Mouse (Mus musculus): ENCODE results near the gene Samhd1. TPM values are rescaled to one million over a fixed set of nuclear protein-coding genes. Genes with fewer than 3 reads are reported as not detected.
"Not testable (repeated sequence)": the region's sequence is repeated elsewhere in the genome, so short reads cannot be mapped to it uniquely, and the experiment has no call there.

Samhd1 gene
- polyA plus RNA-seq, 1 experiment from 2014 or later, result 29.9 TPM

GRCm38 (mm10) chr2:157165312-157166224 lies 30.5 kb upstream of the Samhd1 start:
- H3K27me3 ChIP-seq (ENCODE audit: control insufficient read depth, insufficient read depth, low read length); H3K9me3 ChIP-seq (ENCODE audit: control insufficient read depth, low read length); DNase-seq (ENCODE audit: low spot score); H3K27ac ChIP-seq (ENCODE audit: low read depth, low read length); H3K36me3 ChIP-seq (ENCODE audit: control insufficient read depth, insufficient read depth, low read length); H3K9ac ChIP-seq (ENCODE audit: low read depth, low read length); H3K4me1 ChIP-seq (replicated peaks; ENCODE audit: control insufficient read depth, insufficient read depth, low read length); H3K4me2 ChIP-seq (replicated peaks; ENCODE audit: low read depth, low read length); H3K4me3 ChIP-seq (ENCODE audit: low read depth, low read length); ATAC-seq (ENCODE audit: low FRiP score): not testable (repeated sequence)

GRCm38 (mm10) chr2:157164101-157164500 lies 29.0 kb upstream of the Samhd1 start:
- Histone ChIP-seq H3K4me1 (replicated peaks; ENCODE audit: control insufficient read depth, insufficient read depth, low read length) (no peaks in the 10 kb centered on the region), H3K4me2 (replicated peaks; ENCODE audit: low read depth, low read length) (no peak overlapping the region), H3K27me3 (ENCODE audit: control insufficient read depth, insufficient read depth, low read length) (no peaks in the 10 kb centered on the region), H3K36me3 (ENCODE audit: control insufficient read depth, insufficient read depth, low read length) (peaks cover 5% of the 10 kb centered on the region; the same call in 1 of the 2 replicates), H3K4me3 (ENCODE audit: low read depth, low read length) (no peak overlapping the region), H3K27ac (ENCODE audit: low read depth, low read length) (no peak overlapping the region), H3K9ac (ENCODE audit: low read depth, low read length) (no peak overlapping the region), H3K9me3 (ENCODE audit: control insufficient read depth, low read length) (no peaks in the 10 kb centered on the region)
- DNase-seq (ENCODE audit: low spot score) (no peak), ATAC-seq (ENCODE audit: low FRiP score) (no peak)
- WGBS, result 76% methylated on average over 2 of the region's 2 CpGs

- ATAC-seq (ENCODE audit: low FRiP score) (no peak), DNase-seq (ENCODE audit: low spot score) (no peak)
- no peak overlapping the region for H3K9ac ChIP-seq (ENCODE audit: low read depth, low read length)
- H3K4me1 ChIP-seq (replicated peaks; ENCODE audit: control insufficient read depth, insufficient read depth, low read length), result no peaks in the 10 kb centered on the region
- 82% methylated on average over 1 of the region's 1 CpGs for WGBS
- no peaks in the 10 kb centered on the region for H3K27me3 ChIP-seq (ENCODE audit: control insufficient read depth, insufficient read depth, low read length)
- H3K4me3 ChIP-seq (ENCODE audit: low read depth, low read length), result no peak overlapping the region
- no peaks in the 10 kb centered on the region for H3K9me3 ChIP-seq (ENCODE audit: control insufficient read depth, low read length)
- no peak overlapping the region for H3K27ac ChIP-seq (ENCODE audit: low read depth, low read length)
- peaks cover 8% of the 10 kb centered on the region; the same call in 1 of the 2 replicates for H3K36me3 ChIP-seq (ENCODE audit: control insufficient read depth, insufficient read depth, low read length)
- no peak overlapping the region for H3K4me2 ChIP-seq (replicated peaks; ENCODE audit: low read depth, low read length)
These were observed 21.0 kb upstream of the Samhd1 start for GRCm38 (mm10) chr2:157156079-157156478.

GRCm38 (mm10) chr2:157153235-157153634 lies 18.2 kb upstream of the Samhd1 start:
- Histone ChIP-seq H3K4me3 (ENCODE audit: low read depth, low read length) (no peak overlapping the region), H3K9ac (ENCODE audit: low read depth, low read length) (no peak overlapping the region), H3K27ac (ENCODE audit: low read depth, low read length) (no peak overlapping the region), H3K4me2 (replicated peaks; ENCODE audit: low read depth, low read length) (no peak overlapping the region), H3K27me3 (ENCODE audit: control insufficient read depth, insufficient read depth, low read length) (no peaks in the 10 kb centered on the region), H3K9me3 (ENCODE audit: control insufficient read depth, low read length) (no peaks in the 10 kb centered on the region), H3K36me3 (ENCODE audit: control insufficient read depth, insufficient read depth, low read length) (peaks cover 5% of the 10 kb centered on the region; the same call in 1 of the 2 replicates), H3K4me1 (replicated peaks; ENCODE audit: control insufficient read depth, insufficient read depth, low read length) (no peaks in the 10 kb centered on the region)
- no peak for ATAC-seq (ENCODE audit: low FRiP score)
- DNase-seq (ENCODE audit: low spot score), result no peak
- 85% methylated on average over 2 of the region's 2 CpGs for WGBS

- peaks cover 5% of the 10 kb centered on the region; the same call in 1 of the 2 replicates for H3K36me3 ChIP-seq (ENCODE audit: control insufficient read depth, insufficient read depth, low read length)
- no peaks in the 10 kb centered on the region for H3K27me3 ChIP-seq (ENCODE audit: control insufficient read depth, insufficient read depth, low read length)
- no peak overlapping the region for H3K4me3 ChIP-seq (ENCODE audit: low read depth, low read length)
- ATAC-seq (ENCODE audit: low FRiP score), result no peak
- no peaks in the 10 kb centered on the region for H3K4me1 ChIP-seq (replicated peaks; ENCODE audit: control insufficient read depth, insufficient read depth, low read length)
- H3K9ac ChIP-seq (ENCODE audit: low read depth, low read length), result no peak overlapping the region
- H3K9me3 ChIP-seq (ENCODE audit: control insufficient read depth, low read length), result no peaks in the 10 kb centered on the region
- H3K4me2 ChIP-seq (replicated peaks; ENCODE audit: low read depth, low read length), result no peak overlapping the region
- no peak overlapping the region for H3K27ac ChIP-seq (ENCODE audit: low read depth, low read length)
- WGBS, result 97% methylated on average over 5 of the region's 5 CpGs
- no peak for DNase-seq (ENCODE audit: low spot score)
These were observed 13.4 kb upstream of the Samhd1 start for GRCm38 (mm10) chr2:157148417-157148816.

GRCm38 (mm10) chr2:157147397-157148020 lies 12.4 kb upstream of the Samhd1 start:
- Histone ChIP-seq H3K36me3 (ENCODE audit: control insufficient read depth, insufficient read depth, low read length) (peaks cover 5% of the 10 kb centered on the region; the same call in 1 of the 2 replicates), H3K4me2 (replicated peaks; ENCODE audit: low read depth, low read length) (no peak overlapping the region), H3K9me3 (ENCODE audit: control insufficient read depth, low read length) (no peaks in the 10 kb centered on the region), H3K4me1 (replicated peaks; ENCODE audit: control insufficient read depth, insufficient read depth, low read length) (no peaks in the 10 kb centered on the region), H3K27me3 (ENCODE audit: control insufficient read depth, insufficient read depth, low read length) (no peaks in the 10 kb centered on the region), H3K9ac (ENCODE audit: low read depth, low read length) (no peak overlapping the region), H3K4me3 (ENCODE audit: low read depth, low read length) (no peak overlapping the region), H3K27ac (ENCODE audit: low read depth, low read length) (no peak overlapping the region)
- DNase-seq (ENCODE audit: low spot score), result no peak
- ATAC-seq (ENCODE audit: low FRiP score), result no peak
- WGBS, result 93% methylated on average over 9 of the region's 9 CpGs

- Histone ChIP-seq H3K9ac (ENCODE audit: low read depth, low read length) (no peak overlapping the region), H3K27ac (ENCODE audit: low read depth, low read length) (no peak overlapping the region), H3K27me3 (ENCODE audit: control insufficient read depth, insufficient read depth, low read length) (no peaks in the 10 kb centered on the region), H3K36me3 (ENCODE audit: control insufficient read depth, insufficient read depth, low read length) (peaks cover 5% of the 10 kb centered on the region; the same call in 1 of the 2 replicates), H3K4me2 (replicated peaks; ENCODE audit: low read depth, low read length) (no peak overlapping the region), H3K4me3 (ENCODE audit: low read depth, low read length) (no peak overlapping the region), H3K4me1 (replicated peaks; ENCODE audit: control insufficient read depth, insufficient read depth, low read length) (no peaks in the 10 kb centered on the region), H3K9me3 (ENCODE audit: control insufficient read depth, low read length) (no peaks in the 10 kb centered on the region)
- 71% methylated on average over 1 of the region's 1 CpGs for WGBS
- DNase-seq (ENCODE audit: low spot score) (no peak), ATAC-seq (ENCODE audit: low FRiP score) (no peak)
These were observed 10.1 kb upstream of the Samhd1 start for GRCm38 (mm10) chr2:157145173-157145572.

GRCm38 (mm10) chr2:157144132-157144531 lies 9.1 kb upstream of the Samhd1 start:
- no peak overlapping the region for H3K27ac ChIP-seq (ENCODE audit: low read depth, low read length)
- no peak overlapping the region for H3K9ac ChIP-seq (ENCODE audit: low read depth, low read length)
- H3K36me3 ChIP-seq (ENCODE audit: control insufficient read depth, insufficient read depth, low read length), result peaks cover 5% of the 10 kb centered on the region; the same call in 1 of the 2 replicates
- no peaks in the 10 kb centered on the region for H3K27me3 ChIP-seq (ENCODE audit: control insufficient read depth, insufficient read depth, low read length)
- DNase-seq (ENCODE audit: low spot score) (no peak), ATAC-seq (ENCODE audit: low FRiP score) (no peak)
- H3K9me3 ChIP-seq (ENCODE audit: control insufficient read depth, low read length), result no peaks in the 10 kb centered on the region
- no peak overlapping the region for H3K4me3 ChIP-seq (ENCODE audit: low read depth, low read length)
- no peaks in the 10 kb centered on the region for H3K4me1 ChIP-seq (replicated peaks; ENCODE audit: control insufficient read depth, insufficient read depth, low read length)
- H3K4me2 ChIP-seq (replicated peaks; ENCODE audit: low read depth, low read length), result no peak overlapping the region
- WGBS, result 83% methylated on average over 5 of the region's 5 CpGs

Measured in hindbrain, embryonic 11.5 days (tissue).